Mouse (Mus musculus) liver, postnatal 0 days (tissue): Measurements from ENCODE around the gene Shisal2b. TPM values are rescaled to one million over a fixed set of nuclear protein-coding genes. Genes with fewer than 3 reads are reported as not detected.

Source experiments
- ATAC-seq: fragments of 200-750 bp; cut with Nextera tagmentation; 2 replicates; pipeline ENCODE4 v1.8.0; 2017; ENCODE audit warnings: mild to moderate bottlenecking, moderate library complexity
- DNase-seq: peaks from one replicate; pipeline ENCODE4 v3.0.0-alpha.2; 2016
- H3K27ac ChIP-seq: fragments of 300-500 bp; sonication (generic); 2 replicates; pipeline ENCODE4 v1.5.1; 2014; ENCODE audit warnings: antibody characterized with exemption, moderate library complexity, mild to moderate bottlenecking, low read depth
- H3K27me3 ChIP-seq: fragments of 300-500 bp; sonication (generic); 2 replicates; pipeline ENCODE4 v1.6.1; 2014; ENCODE audit warnings: low read length, control low read depth, mixed read lengths; ENCODE audit not compliant: insufficient read depth
- H3K36me3 ChIP-seq: fragments of 300-500 bp; sonication (generic); replicated peaks from 2 replicates; pipeline ENCODE4 v1.6.1; 2014; ENCODE audit warnings: mild to moderate bottlenecking, control low read depth, low read length, moderate library complexity, mixed read lengths; ENCODE audit not compliant: insufficient read depth
- H3K4me1 ChIP-seq: fragments of 300-500 bp; sonication (generic); 2 replicates; pipeline ENCODE4 v1.6.1; 2014; ENCODE audit warnings: antibody characterized with exemption, mild to moderate bottlenecking, control low read depth; ENCODE audit not compliant: insufficient read depth
- H3K4me2 ChIP-seq: fragments of 300-500 bp; sonication (generic); 2 replicates; pipeline ENCODE4 v1.6.1; 2014; ENCODE audit warnings: low read depth, mild to moderate bottlenecking, low read length, moderate library complexity, mixed read lengths
- H3K4me3 ChIP-seq: fragments of 300-500 bp; sonication (generic); 2 replicates; pipeline ENCODE4 v1.5.1; 2014; ENCODE audit warnings: low read depth, low read length
- H3K9ac ChIP-seq: fragments of 300-500 bp; sonication (generic); replicated peaks from 2 replicates; pipeline ENCODE4 v1.6.1; 2014; ENCODE audit warnings: mild to moderate bottlenecking, moderate library complexity
- H3K9me3 ChIP-seq: fragments of 300-500 bp; sonication (generic); 2 replicates; pipeline ENCODE4 v1.6.1; 2016; ENCODE audit warnings: mild to moderate bottlenecking, control low read depth, low read length, mixed read lengths
- CTCF ChIP-seq: sonication (generic); IDR thresholded peaks from 2 replicates; pipeline ENCODE4 v1.5.1; 2016; ENCODE audit warnings: antibody characterized with exemption, low read depth
- EP300 ChIP-seq: IDR thresholded peaks from 2 replicates; pipeline ENCODE4 v1.6.1; 2016; ENCODE audit warnings: antibody characterized with exemption, low read depth, mild to moderate bottlenecking
- WGBS: fragments of 180-500 bp; shearing (Covaris S2); extraction: QIAGEN DNeasy Blood & Tissue Kit; methylation state at CpG from one replicate; pipeline ENCODE4 v1.1.7; 2014; ENCODE audit not compliant: insufficient replicate concordance; 5-methylcytosine and 5-hydroxymethylcytosine counted together
- polyA plus RNA-seq: library from polyadenylated mRNA; unstranded; fragments of >200 nt; fragmentation: Nextera tagmentation; extraction: Ambion mirVana; gene quantifications from 2 replicates; pipeline ENCODE4 v1.2.1, GENCODE M21; 2015

Gene Shisal2b
- polyA plus RNA-seq, 1 experiment from 2014 or later, result not detected

DNA sequence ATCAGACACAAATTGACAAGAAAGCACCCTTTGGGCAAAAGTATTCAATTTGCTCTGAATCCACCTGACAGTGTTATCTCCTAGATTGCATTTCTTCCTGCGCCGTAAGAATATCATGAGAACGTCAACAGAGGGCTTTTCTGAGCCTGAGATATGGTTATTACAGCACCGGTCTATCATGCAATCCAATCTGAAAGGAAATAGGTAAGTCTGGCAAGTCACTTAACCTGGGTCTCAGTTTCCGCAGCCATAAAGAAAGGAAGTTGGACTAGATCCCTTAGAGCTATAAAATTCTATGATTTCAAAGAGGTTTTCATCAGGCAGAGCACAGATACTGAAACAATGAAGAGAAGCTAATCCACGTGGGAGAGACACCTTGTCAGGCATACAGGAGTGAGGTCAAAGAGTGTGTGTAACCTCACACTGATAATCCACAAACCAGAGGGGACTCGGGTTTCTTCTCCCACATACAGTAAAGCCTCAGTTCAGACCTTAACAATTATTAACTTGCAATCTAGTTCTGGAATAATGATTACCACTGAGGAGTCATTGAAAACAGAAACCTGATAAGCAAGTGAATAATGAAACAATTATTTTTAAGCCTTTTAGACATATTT is 64.0 kb downstream of the Shisal2b start:
- 73% methylated on average over 7 of the region's 7 CpGs for WGBS
- Histone ChIP-seq H3K36me3 (peaks cover 12% of the 10 kb centered on the region), H3K27me3 (no peaks in the 10 kb centered on the region), H3K4me2 (no peak overlapping the region), H3K9me3 (no peaks in the 10 kb centered on the region), H3K4me1 (no peaks in the 10 kb centered on the region), H3K27ac (no peak overlapping the region), H3K9ac (no peak overlapping the region), H3K4me3 (no peak overlapping the region)
- DNase-seq (no peak), ATAC-seq (no peak; the same call in 1 of the 2 replicates)
- no peak for TF ChIP-seq CTCF
- TF ChIP-seq EP300, result no peak

DNA sequence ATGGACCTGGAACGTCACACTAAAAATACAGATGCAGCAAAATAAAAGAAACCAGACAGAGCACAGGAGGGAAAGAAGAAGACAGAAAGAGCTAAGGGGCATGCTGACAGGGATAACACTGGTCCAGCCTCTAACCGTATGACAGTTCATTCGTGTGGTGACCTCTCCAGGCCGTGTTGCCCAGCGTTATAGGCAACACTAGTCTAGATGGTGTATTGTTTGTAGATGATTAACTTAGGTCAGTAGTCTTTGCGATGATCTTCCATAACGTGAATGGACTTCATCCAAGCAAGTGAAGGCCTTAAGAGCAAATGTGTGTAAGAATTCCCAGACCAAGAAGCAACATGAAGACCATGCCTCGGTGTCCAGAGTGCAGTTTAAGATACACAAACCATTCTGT is 64.6 kb downstream of the Shisal2b start:
- H3K4me2 ChIP-seq, result no peak overlapping the region
- 79% methylated on average over 8 of the region's 8 CpGs for WGBS
- ATAC-seq, result no peak
- H3K9me3 ChIP-seq, result no peaks in the 10 kb centered on the region
- no peak for DNase-seq
- no peak for TF ChIP-seq EP300
- no peak for TF ChIP-seq CTCF
- H3K9ac ChIP-seq, result no peak overlapping the region
- H3K4me3 ChIP-seq, result no peak overlapping the region
- no peaks in the 10 kb centered on the region for H3K4me1 ChIP-seq
- H3K27me3 ChIP-seq, result no peaks in the 10 kb centered on the region
- H3K36me3 ChIP-seq, result peaks cover 9% of the 10 kb centered on the region
- no peak overlapping the region for H3K27ac ChIP-seq

Other genes starting within 250 kb of the Shisal2b start
- gene Srek1ip1, start 71.4 kb downstream of the Shisal2b start, polyA plus RNA-seq, result 9.3 and 9.9 TPM in 2 replicates
- gene Cwc27, start 46.8 kb downstream of the Shisal2b start, polyA plus RNA-seq, result 6.6 and 7.8 TPM in 2 replicates
- gene Rgs7bp, start 191.0 kb upstream of the Shisal2b start, polyA plus RNA-seq, result 0.45 and 0.58 TPM in 2 replicates
- gene 4933425L06Rik, start 218.2 kb upstream of the Shisal2b start, polyA plus RNA-seq, result not detected in 2 replicates